Mouse (Mus musculus) megakaryocyte, embryonic 14.5 days (primary cell): Measurements from ENCODE around the gene Fam83g.

Experiments used
- FLI1 ChIP-seq: IDR thresholded peaks from 2 replicates; pipeline ENCODE4 v1.6.1; 2012; ENCODE audit warnings: low read length, inconsistent platforms, mixed read lengths
- GATA1 ChIP-seq: IDR thresholded peaks from 3 replicates; pipeline ENCODE4 v1.6.1; 2012; ENCODE audit warnings: mixed read lengths, low read length, inconsistent platforms, borderline replicate concordance

DNA sequence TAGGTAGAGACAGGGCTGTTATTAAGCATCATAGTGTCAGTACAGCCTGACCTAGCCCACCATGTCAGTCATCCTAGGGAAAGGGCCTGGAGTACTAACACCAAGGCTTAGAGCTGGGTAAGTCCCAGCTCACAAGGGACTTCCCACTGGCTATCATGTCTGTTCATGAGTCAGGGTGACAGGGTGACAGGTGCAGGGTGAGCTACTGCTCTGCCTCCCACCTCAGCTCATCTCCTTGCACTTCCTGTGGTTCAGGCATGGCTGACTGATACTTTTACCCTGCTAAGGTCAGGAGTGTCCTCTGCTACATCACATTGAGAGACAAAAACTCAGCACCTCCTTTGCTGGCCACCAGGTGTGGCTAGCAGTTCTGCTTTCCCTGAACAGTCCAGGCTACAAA is 15.0 kb downstream of the Fam83g start:
- no peak for TF ChIP-seq FLI1
- no peak for TF ChIP-seq GATA1
